Mouse (Mus musculus): ENCODE results near the gene Gm340.

- TF ChIP-seq USF1 (IDR thresholded peaks at IDR 0.05; ENCODE audit: low read depth) (no peak), CTCF (IDR thresholded peaks at IDR 0.05; ENCODE audit: control insufficient read depth, insufficient read depth, insufficient read length) (no peak), MYOD1 (IDR thresholded peaks at IDR 0.05; ENCODE audit: control insufficient read depth, insufficient read length, low read depth) (no peak), MAX (IDR thresholded peaks at IDR 0.05) (no peak)
These were observed 21.3 kb upstream of the Gm340 start for GRCm38 (mm10) chr19:41560856-41561255.

Data from C2C12 (cell line).